Mouse (Mus musculus) c-Kit-positive CD71-positive TER-119-negative erythroid progenitor cells, embryonic 14.5 days (primary cell): Measurements from ENCODE around the gene Borcs6.
A peak's percentile ranks its signal among the peaks of the same experiment; 100 is the strongest.
"Not testable (repeated sequence)": the region's sequence is repeated elsewhere in the genome, so short reads cannot be mapped to it uniquely, and the experiment has no call there.

Experiments
- DNase-seq: peaks from one replicate; pipeline ENCODE4 v3.0.0-alpha.2; 2013; ENCODE audit warnings: low read depth

Gene Borcs6

DNA sequence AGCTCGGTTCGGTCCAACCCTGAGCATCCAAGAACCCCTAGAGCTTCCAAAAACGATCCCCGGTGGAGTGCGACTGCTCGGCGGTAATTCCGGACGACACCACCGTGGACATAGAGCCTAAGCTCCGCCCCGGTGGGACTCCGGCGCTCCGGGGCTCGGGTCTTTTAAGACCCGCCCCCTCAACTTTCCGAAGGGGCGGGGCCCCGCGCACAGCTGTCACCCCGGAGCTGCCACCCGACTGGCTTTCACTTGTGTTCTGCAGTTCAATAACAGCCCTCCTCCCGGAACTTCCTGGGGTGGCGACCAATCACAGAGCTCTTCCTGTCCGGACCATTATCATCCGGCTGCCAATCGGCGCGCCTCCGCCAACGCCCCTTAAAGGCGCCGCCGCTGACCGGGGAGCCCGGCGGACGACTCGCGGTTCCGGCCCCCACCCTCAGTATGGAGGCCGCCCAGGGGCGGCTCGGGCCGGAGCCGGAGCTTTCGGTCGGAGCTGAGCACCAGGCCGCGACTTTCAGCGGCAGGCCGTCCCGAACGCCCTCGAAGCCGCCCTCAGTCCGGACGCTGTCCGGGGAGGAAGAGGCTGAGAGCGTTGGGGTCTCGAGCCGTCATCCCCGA is at the start of gene Borcs6:
Borcs6 (plus strand) TSS at position 361 of the 618 bp plus-strand sequence.
- peak; percentile 95 for DNase-seq

DNA sequence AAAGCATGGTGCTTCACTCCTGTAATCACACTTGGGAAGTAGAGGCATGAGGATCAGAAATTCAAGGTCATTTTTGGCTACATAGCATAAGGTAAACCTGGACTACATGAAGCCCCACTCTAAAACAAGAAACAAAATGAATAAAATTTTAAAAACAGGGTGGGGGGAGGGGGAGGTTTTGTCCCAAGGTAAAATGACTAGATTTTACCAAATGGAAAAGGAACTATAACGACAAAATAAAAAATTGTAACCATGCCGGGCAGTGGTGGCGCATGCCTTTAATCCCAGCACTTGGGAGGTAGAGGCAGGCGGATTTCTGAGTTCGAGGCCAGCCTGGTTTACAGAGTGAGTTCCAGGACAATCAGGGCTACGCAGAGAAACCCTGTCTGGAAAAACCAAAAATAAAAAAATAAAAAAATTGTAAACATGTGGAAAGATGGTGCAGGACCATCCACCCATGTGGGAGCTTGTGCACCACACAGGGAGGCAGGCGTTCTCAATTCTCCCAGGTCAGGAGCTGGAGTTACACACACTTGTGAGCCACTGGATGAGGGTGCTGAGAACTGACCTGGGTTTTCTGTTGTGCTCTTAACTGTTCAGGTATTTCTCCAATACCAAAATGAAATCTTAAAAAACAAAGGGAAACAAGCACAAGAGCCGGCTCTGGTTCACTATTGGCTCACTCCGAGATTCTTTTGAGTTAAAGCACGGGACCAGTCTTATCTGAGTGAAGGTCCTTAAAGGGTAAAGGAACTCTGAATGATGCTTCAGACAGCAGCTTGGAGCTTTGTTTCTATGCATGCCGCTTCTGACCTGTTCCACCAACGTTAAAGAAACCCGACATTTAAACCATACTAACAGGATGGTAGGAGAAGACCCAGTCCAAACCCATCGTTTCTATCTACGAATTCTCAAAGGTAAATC is 48.9 kb upstream of the Borcs6 start:
- DNase-seq: no peak

DNA sequence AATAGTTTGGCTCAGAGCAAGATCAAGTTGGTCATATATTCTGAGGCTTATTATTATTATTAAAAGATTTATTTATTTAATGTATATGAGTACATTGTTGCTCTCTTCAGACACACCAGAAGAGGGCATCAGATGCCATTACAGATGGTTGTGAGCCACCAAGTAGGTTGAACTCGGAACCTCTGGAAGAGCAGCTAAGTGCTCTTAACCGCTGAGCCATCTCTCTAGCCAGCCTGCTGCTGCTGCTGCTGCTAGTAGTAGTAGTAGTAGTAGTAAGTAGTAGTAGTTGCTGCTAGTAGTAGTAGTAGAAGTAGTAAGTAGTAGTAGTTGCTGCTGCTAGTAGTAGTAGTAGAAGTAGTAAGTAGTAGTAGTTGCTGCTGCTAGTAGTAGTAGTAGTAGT is 48.1 kb upstream of the Borcs6 start:
- not testable (repeated sequence) for DNase-seq

DNA sequence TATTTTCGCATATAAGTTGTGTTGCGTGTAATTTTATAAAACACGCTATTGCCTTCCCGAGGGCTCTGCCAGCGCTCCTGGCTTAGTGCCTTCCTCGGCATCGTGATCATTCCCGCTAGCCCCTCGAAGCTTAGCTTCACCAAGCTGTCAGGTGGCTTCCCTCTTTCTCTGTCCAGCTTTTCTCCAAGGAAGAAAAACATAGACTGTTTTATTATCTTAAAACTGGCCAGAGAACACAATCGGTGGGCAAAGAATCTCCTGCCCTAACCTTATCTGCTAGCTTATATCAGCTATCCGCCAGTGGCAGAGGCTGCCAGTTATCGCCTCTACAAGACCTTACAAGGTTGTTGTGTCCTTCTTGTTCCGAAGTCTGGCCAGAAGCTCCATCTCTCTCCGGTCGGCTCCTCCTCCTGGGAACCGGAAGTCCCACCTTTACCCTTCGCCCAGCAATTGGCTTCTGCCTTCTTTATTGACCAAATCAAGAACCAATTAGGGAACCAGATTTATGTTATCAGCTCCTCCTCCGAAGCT is 47.4 kb upstream of the Borcs6 start:
- DNase-seq: peak; percentile 91

DNA sequence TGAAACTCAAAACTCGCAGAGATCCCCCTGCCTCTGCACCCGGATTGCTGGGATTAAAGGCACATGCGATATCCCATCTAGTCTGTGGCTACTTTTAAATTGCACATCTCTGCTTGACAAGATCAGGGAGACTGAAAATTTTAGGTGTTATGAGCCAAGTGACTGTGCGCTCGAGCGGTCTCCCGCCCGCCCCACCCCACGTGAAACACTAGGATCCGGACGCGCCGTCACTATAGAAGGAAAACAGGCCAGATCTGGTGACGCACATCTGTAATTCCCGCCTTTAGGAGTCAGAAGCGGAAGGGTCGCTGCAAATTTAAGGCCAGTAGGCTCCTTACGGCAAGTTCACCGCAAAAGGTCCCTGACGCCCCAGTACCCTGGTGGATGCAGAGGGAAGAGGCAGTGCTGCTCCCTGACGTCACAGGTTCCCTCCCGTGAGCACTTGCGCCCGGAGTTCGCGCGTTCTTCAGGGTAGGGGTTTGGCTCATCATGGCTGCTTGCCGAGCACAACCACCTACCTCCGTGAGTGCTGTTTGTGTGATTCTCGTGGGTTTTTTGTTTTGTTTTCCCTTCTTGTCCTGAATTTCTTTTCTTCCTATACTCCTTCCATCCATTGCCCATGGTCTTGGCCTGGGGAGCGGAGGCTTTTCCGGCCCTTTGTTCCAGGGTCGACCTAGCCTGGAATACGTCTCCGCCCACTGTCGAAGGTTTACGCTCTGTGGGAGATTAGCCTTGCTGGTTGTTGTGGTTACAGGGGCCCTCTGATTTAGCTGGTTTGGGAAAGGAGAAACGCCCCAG is 43.7 kb upstream of the Borcs6 start, which contains the start of gene Ctc1:
Ctc1 (plus strand) TSS at position 268 of the 798 bp plus-strand sequence.
- DNase-seq: peak; percentile 92

DNA sequence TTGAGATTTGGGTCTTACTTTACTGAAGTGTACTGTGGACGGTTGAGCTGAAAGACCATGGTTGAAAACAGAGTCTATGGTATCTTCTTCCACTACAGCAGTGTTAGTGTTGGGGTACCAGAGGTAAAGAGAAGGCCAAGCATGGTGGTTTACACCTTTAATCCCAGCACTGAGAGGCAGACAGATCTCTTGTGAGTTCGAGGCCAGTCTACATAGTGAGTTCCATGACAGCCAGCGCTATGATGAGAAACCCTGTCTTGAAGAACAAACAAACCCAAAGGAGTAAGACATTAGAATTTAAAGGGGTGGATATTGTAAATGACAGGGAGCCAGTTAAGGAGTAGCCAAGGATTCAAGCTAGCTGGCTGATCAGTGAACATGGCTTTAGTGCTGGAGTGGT is 42.8 kb upstream of the Borcs6 start:
- no peak for DNase-seq

DNA sequence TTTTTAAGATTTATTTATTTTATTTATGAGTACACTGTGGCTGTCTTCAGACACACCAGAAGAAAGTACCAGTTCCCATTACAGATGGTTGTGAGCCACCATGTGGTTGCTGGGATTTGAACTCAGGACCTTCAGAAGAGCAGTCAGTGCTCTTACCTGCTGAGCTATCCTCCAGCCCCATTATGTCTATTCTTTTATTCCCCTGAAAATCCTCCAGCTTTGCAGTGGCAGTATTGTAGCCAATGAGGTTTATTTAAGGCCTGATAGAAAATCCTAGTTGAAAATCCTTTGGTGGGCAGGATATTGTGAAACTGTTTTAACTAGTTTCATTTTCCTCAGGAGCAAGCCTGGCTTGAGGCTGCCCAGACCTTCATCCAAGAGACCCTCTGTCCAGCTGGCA is 38.8 kb upstream of the Borcs6 start:
- DNase-seq: no peak

DNA sequence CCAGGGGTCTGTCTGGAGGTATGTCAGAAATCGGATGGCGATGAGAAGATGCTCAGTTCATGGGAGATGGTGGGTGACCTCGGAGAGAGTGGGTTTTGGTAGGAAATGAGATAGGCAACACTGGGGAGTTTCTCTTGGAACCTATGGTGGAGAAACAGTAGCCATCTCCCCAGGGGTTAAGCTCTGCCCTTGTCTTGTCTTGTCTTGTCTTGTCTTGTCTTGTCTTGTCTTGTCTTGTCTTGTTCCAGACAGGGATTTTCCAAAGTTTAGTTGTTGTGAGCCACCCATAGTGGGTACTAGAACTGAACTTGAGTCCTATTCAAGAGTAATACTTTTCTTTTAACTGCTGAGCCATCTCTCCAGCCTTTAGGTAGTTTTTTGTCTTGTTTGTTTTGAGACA is 33.0 kb upstream of the Borcs6 start:
- no peak for DNase-seq

DNA sequence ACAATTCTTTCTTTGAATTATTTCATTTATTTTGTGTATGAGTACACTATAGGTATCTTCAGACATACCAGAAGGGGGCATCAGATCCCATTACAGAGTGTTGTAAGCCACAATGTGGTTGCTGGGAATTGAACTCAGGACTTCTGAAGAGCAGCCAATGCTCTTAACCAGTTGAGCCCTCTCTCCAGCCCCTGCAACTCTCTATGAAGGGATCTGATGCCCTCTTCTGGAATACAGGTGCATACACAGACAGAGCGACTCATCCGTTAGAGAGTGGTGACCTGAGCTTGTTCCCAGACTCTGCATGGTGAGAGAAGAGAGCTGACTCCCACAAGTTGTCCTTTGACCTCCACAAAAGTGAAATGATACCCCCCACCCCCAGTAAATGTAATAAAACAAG is 30.7 kb upstream of the Borcs6 start:
- DNase-seq: no peak

DNA sequence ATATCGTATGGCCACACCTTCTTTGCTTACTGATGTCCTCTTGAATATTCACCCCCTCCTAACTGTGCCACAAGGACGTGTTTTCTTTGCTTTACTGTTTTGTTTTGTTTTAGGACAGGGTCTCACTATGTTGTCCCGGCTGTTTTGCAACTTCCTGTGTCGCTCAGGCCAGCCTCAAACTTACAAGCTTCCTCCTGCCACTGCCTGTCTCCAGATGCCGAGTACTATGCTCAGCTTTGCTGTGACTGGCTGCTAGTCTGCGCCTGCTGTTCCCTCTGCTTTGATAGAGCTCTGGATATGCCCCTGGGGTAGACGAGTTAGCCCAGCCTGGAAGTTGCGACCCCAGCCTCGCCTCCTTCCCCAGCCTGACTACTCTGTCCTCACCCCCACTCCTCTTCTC is 26.0 kb upstream of the Borcs6 start:
- no peak for DNase-seq

DNA sequence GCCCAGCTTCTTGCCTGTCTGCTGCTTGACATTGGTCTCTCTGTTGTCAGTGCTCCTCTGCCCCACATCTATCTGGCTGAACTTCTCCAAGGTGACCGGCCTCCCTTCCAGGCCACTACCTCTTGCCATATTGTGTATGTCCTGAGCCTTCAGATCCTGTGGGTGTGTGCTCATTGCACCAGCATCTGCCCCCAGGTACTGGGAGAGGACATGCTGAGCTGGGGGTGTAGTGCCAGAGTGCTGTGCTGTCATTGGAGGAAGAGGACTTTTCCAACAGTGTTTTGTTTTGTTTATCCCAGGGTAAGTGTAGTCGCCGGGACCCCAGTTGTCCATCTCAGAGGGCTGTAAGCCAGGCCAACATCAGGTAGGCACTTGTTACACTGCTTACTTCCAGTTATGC is 24.9 kb upstream of the Borcs6 start:
- DNase-seq: no peak

DNA sequence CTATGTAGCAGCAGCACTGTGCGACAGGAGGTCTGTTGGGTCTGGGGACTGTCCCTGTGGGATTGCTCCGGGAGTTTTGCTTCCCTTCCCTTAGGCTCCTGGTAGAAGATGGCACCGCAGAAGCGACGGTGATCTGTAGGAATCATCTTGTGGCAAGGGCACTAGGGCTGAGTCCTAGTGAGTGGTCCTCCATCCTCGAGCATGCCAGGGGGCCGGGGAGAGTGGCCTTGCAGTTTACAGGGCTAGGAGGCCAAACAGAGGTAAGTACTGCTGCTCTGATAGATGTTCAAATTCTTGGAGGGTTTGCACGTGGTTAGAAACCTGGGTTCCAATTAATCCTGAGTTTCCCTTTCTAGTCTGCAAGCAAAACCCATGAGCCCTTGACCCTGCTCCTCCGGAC is 24.1 kb upstream of the Borcs6 start:
- DNase-seq: no peak

DNA sequence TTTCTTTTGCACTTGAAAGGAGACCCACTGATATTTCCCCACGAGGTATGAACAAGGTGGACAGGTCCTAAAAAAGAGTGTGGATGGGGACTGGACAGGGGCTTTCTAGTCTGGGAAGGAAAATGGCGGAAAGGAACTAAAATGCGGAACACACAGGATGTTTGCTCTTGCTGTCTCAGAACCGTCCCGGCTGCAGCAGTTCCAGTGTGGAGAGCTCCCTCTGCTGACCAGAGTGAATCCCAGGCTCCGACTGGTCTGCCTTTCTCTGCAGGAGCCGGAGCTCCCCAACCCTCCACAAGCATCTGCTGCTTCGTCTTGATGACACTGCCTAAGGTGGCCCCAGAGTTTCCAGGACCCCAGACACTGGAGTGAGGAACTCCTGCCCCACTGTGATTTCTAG is 23.7 kb upstream of the Borcs6 start:
- DNase-seq: peak; percentile 87

DNA sequence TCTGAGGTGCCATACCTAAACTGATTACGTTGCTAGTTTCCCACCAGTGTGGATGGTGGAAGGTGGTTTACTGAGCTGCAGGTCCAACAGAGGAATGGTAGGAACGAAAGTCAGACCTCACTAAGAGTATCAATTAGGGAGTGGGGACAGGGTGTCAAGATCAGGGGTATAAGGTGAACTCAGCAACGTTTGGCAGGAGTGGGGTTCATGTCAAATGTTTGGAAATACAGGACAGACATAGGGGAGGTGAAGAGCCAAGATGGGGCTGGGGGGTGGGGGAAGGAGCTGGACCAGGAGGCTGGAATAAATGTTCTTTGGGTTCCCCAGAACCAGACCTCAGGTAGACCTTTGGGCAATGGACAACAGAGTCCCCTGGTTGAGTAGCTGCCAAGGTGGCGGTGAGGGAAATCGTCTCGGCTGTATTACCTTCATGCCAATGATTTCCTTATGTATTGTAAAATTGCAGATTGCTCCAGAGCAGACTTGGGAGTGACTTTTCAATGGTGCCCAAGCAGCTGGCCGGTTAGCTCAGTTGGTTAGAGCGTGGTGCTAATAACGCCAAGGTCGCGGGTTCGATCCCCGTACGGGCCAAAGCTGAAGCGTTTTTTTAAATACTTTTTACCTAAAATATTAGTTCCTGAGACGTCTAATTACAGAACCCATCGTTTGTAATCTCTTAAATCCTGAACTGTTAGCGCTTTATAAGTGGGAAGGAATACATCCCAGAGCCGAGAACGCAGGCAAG is 22.9 kb upstream of the Borcs6 start:
- DNase-seq: no peak

DNA sequence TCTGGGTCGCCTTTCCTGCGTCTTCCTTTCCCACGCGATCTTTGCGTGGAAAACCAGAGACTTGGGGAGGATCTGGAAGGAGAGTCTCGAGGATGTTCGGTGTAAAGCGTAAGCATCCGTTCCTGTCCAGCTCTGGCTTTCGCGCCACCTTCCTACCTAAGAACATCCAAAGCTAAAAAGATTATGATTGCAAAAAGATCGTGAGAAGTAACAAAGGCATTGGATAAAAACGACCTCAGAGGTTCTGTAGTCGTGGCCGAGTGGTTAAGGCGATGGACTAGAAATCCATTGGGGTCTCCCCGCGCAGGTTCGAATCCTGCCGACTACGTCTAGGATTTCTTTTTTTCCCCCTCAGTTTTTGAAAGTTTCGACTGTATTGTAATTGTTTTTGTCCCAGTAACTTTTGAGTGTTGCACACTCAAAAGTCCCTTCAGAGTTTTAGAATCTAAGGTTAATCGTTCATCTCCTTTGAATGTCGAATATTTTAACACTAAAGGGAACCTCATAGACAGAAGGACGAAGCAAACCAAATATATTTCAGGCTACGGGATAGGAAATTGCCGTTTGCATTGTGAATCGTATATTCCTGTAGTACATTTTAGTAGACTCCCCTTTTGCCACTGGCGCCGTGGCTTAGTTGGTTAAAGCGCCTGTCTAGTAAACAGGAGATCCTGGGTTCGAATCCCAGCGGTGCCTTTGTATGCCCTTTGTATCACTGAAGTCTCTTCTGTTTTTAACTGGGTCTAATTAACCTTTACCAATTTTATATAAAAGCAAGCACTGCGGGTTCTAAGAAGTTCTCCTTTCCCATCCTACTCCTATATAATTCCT is 22.1 kb upstream of the Borcs6 start:
- DNase-seq: peak; percentile 84

DNA sequence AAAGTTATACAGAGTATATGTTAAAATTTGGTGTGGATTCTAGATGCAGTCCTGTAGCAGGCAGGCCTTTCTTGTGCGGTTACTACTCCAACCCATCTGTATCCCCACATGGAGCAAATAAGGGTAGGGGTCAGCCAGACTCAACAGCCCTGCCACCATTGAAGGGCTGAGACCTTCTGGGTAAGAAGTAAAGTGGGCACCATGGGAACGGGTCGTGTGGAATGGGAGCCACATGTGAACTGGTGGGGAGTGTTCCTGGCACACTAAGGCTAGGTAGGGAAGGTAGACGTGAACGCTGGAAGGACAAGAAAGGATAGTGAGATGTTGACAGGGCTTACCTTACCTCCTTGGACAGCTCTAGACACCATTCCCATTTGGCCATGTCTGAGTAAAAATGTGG is 21.3 kb upstream of the Borcs6 start:
- no peak for DNase-seq

DNA sequence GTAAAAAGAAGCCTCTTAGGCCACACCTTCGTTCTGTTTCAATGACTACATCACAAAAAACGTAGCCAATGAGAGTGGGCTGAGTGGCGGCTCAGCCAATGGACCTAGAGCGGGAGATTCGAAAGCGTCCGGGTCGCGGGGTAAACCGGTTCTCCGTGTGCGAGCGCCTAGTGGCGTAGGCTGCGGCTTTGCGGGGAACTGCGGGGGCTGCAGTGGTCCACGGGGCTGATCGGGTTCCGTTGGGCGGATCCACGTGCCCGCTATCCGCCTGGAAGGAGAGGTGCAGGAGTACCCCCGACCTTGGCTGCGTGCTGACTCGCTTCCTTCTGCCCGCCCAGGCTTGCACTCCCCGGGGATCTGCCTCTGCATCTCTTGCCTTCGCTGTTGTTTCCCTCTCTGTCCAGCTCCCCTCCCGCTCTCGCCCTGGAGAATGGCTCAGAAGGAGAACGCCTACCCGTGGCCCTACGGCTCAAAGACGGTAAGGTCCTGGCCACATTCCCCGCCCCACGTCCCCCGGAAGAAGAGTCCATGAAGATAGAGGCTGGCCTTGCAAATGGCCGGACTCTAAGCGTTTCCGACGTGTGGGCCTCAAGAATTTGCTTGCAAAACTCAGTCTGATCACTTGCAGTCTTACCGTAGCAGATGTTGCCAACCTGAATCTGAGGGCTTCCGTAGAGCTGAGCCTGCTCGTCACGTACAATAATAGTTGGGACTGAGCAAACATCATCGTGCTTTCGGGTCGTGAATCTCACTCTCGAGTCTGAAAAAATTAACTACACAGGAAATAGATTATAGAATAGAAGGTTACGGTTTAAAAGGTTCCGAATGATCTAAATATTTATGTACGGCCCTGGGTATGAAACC is 13.8 kb upstream of the Borcs6 start, which contains the start of gene Aurkb:
Aurkb (plus strand) TSS at position 117 of the 864 bp plus-strand sequence.
- DNase-seq: peak; percentile 93

DNA sequence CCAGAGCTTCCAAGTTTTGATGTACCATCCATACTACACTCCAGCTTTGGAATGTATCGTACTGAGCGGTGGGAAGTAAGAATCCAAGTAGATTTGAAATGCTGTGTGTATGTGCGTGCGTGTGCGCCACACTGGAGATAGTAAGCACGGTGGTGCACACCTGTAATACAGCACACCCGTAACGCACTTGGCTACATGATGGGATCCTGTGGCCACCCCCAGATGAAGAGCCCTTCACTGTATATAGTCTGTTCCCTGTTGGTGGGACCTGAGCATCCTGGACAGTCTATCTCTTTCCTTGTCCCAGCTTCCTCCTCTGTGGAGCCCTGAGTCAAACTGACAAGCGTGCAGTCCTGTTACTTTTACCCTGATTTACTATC is 13.1 kb upstream of the Borcs6 start:
- DNase-seq: no peak

DNA sequence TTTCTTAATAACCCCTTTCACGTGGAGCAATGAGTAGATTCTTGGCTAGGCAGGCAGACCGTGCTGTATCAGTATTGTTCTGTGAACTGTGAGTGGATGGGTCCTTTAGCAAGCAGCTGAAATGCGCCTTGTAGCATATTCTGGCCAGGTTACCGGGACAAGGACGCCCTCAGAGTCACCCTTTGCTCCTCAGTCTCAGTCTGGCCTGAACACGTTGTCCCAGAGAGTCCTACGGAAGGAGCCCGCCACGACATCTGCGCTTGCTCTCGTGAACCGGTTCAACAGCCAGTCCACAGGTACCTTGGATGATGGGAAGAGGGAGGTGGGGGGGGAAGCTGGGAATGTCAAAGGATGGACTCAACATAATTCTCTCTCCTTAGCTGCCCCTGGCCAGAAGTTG is 11.9 kb upstream of the Borcs6 start:
- no peak for DNase-seq

DNA sequence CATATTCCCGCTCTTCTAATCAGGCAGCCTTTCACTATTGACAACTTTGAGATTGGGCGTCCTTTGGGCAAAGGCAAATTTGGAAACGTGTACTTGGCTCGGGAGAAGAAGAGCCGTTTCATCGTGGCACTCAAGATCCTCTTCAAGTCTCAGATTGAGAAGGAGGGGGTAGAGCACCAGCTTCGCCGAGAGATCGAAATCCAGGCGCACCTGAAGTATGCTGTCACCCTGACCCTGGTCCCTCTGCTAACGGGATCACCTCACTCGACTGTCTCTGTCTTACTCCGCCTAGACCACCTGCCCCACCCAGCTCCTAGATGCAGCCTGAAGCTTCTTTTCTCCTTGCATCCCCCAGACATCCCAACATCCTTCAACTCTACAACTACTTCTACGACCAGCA is 11.4 kb upstream of the Borcs6 start:
- DNase-seq: no peak
